Mouse (Mus musculus): Measurements from ENCODE around the gene 4833427G06Rik. TPM values are rescaled to one million over a fixed set of nuclear protein-coding genes. Genes with fewer than 3 reads are reported as not detected.

The 4833427G06Rik gene
- polyA plus RNA-seq, 2 experiments: not detected

GRCm38 (mm10) chr9:51136985-51137384 is 35.1 kb upstream of the 4833427G06Rik start:
- H3K9me3 ChIP-seq (ENCODE audit: control insufficient read depth, low read length): no peaks in the 10 kb centered on the region
- ATAC-seq (ENCODE audit: insufficient read depth): 0 out of 2 replicates have a peak, but pooled peaks have one; percentile 59
- H3K4me3 ChIP-seq (ENCODE audit: insufficient read depth in 1 of 2, low read depth in 2 of 2, low read length in 2 of 2): no peak overlapping the region
- no peak overlapping the region for H3K27ac ChIP-seq
- no peak overlapping the region for H3K4me2 ChIP-seq (ENCODE audit: low read depth)
- 34% methylated on average over 3 of the region's 3 CpGs for whole genome bisulfite sequencing (ENCODE audit: insufficient replicate concordance)
- no peak overlapping the region for H3K9ac ChIP-seq (replicated peaks)
- TF ChIP-seq EP300 (IDR thresholded peaks at IDR 0.05; ENCODE audit: low read depth): no peak
- peak; percentile 80 for TF ChIP-seq CTCF (IDR thresholded peaks at IDR 0.05; ENCODE audit: low read depth)
- H3K36me3 ChIP-seq (replicated peaks; ENCODE audit: control insufficient read depth, insufficient read depth, low read depth): no peaks in the 10 kb centered on the region
- H3K4me1 ChIP-seq (replicated peaks; ENCODE audit: control insufficient read depth in 2 of 2, insufficient read depth in 2 of 2, low read length in 1 of 2): peaks cover 7 to 9% of the 10 kb centered on the region in 2 experiments
- DNase-seq (ENCODE audit: low read depth in 3 of 3, low spot score in 3 of 3): peak in 1 of 3 experiments; percentile 9
- no peaks in the 10 kb centered on the region for H3K27me3 ChIP-seq (ENCODE audit: control insufficient read depth, insufficient read depth, low read length)

GRCm38 (mm10) chr9:51114767-51115166 is 12.9 kb upstream of the 4833427G06Rik start:
- ATAC-seq (ENCODE audit: insufficient read depth) (no peak), DNase-seq (ENCODE audit: low read depth in 3 of 3, low spot score in 3 of 3) (no peak)
- Histone ChIP-seq H3K4me1 (replicated peaks; ENCODE audit: control insufficient read depth in 2 of 2, insufficient read depth in 2 of 2, low read length in 1 of 2) (no peaks in the 10 kb centered on the region), H3K27me3 (ENCODE audit: control insufficient read depth, insufficient read depth, low read length) (no peaks in the 10 kb centered on the region), H3K36me3 (replicated peaks; ENCODE audit: control insufficient read depth, insufficient read depth, low read depth) (no peaks in the 10 kb centered on the region), H3K9me3 (ENCODE audit: control insufficient read depth, low read length) (no peaks in the 10 kb centered on the region), H3K4me2 (ENCODE audit: low read depth) (no peak overlapping the region), H3K9ac (replicated peaks) (no peak overlapping the region), H3K4me3 (ENCODE audit: insufficient read depth in 1 of 2, low read depth in 2 of 2, low read length in 2 of 2) (no peak overlapping the region), H3K27ac (no peak overlapping the region)
- 38% methylated on average over 4 of the region's 4 CpGs for WGBS (ENCODE audit: insufficient replicate concordance)
- TF ChIP-seq EP300 (IDR thresholded peaks at IDR 0.05; ENCODE audit: low read depth) (no peak), CTCF (IDR thresholded peaks at IDR 0.05; ENCODE audit: low read depth) (no peak)

GRCm38 (mm10) chr9:51105751-51106150 is 3.9 kb upstream of the 4833427G06Rik start:
- Histone ChIP-seq H3K4me3 (ENCODE audit: insufficient read depth in 1 of 2, low read depth in 2 of 2, low read length in 2 of 2) (no peak overlapping the region), H3K27ac (no peak overlapping the region), H3K9me3 (ENCODE audit: control insufficient read depth, low read length) (no peaks in the 10 kb centered on the region), H3K9ac (replicated peaks) (no peak overlapping the region), H3K4me2 (ENCODE audit: low read depth) (no peak overlapping the region), H3K27me3 (ENCODE audit: control insufficient read depth, insufficient read depth, low read length) (peaks cover 44% of the 10 kb centered on the region), H3K4me1 (replicated peaks; ENCODE audit: control insufficient read depth in 2 of 2, insufficient read depth in 2 of 2, low read length in 1 of 2) (no peaks in the 10 kb centered on the region), H3K36me3 (replicated peaks; ENCODE audit: control insufficient read depth, insufficient read depth, low read depth) (no peaks in the 10 kb centered on the region)
- ATAC-seq (ENCODE audit: insufficient read depth): no peak
- 35% methylated on average over 2 of the region's 2 CpGs for WGBS (ENCODE audit: insufficient replicate concordance)
- no peak for TF ChIP-seq EP300 (IDR thresholded peaks at IDR 0.05; ENCODE audit: low read depth)
- TF ChIP-seq CTCF (IDR thresholded peaks at IDR 0.05; ENCODE audit: low read depth): no peak
- DNase-seq (ENCODE audit: low read depth in 3 of 3, low spot score in 3 of 3): no peak

- Histone ChIP-seq H3K4me3 (ENCODE audit: insufficient read depth in 1 of 2, low read depth in 2 of 2, low read length in 2 of 2) (peak overlapping the region in 1 of 2 experiments; percentile 39; a peak in 2 of 4 replicates), H3K9me3 (ENCODE audit: control insufficient read depth, low read length) (no peaks in the 10 kb centered on the region), H3K4me1 (replicated peaks; ENCODE audit: control insufficient read depth in 2 of 2, insufficient read depth in 2 of 2, low read length in 1 of 2) (no peaks in the 10 kb centered on the region), H3K36me3 (replicated peaks; ENCODE audit: control insufficient read depth, insufficient read depth, low read depth) (no peaks in the 10 kb centered on the region), H3K27me3 (ENCODE audit: control insufficient read depth, insufficient read depth, low read length) (peaks cover 48% of the 10 kb centered on the region), H3K27ac (no peak overlapping the region), H3K9ac (replicated peaks) (no peak overlapping the region), H3K4me2 (ENCODE audit: low read depth) (peak overlapping the region; percentile 57)
- no peak for DNase-seq (ENCODE audit: low read depth in 3 of 3, low spot score in 3 of 3)
- no peak for TF ChIP-seq CTCF (IDR thresholded peaks at IDR 0.05; ENCODE audit: low read depth)
- no peak for TF ChIP-seq EP300 (IDR thresholded peaks at IDR 0.05; ENCODE audit: low read depth)
- no peak for ATAC-seq (ENCODE audit: insufficient read depth)
- WGBS (ENCODE audit: insufficient replicate concordance): 12% methylated on average over 30 of the region's 30 CpGs
Observed at GRCm38 (mm10) chr9:51103808-51104514, 2.1 kb upstream of the 4833427G06Rik start.

- no peak overlapping the region for H3K9ac ChIP-seq (replicated peaks)
Observed at GRCm38 (mm10) chr9:51102963-51103807, 1.3 kb upstream of the 4833427G06Rik start.

More at GRCm38 (mm10) chr9:51102963-51103807, 1.3 kb upstream of the 4833427G06Rik start:
- Histone ChIP-seq H3K27ac (no peak overlapping the region), H3K36me3 (replicated peaks; ENCODE audit: control insufficient read depth, insufficient read depth, low read depth) (no peaks in the 10 kb centered on the region), H3K4me3 (ENCODE audit: insufficient read depth in 1 of 2, low read depth in 2 of 2, low read length in 2 of 2) (peak overlapping the region in 1 of 2 experiments; percentile 39; a peak in 2 of 4 replicates), H3K27me3 (ENCODE audit: control insufficient read depth, insufficient read depth, low read length) (peaks cover 48% of the 10 kb centered on the region), H3K4me1 (replicated peaks; ENCODE audit: control insufficient read depth in 2 of 2, insufficient read depth in 2 of 2, low read length in 1 of 2) (no peaks in the 10 kb centered on the region), H3K4me2 (ENCODE audit: low read depth) (peak overlapping the region; percentile 57), H3K9me3 (ENCODE audit: control insufficient read depth, low read length) (no peaks in the 10 kb centered on the region)
- no peak for ATAC-seq (ENCODE audit: insufficient read depth)
- 2% methylated on average over 44 of the region's 44 CpGs for WGBS (ENCODE audit: insufficient replicate concordance)
- no peak for DNase-seq (ENCODE audit: low read depth in 3 of 3, low spot score in 3 of 3)
- TF ChIP-seq EP300 (IDR thresholded peaks at IDR 0.05; ENCODE audit: low read depth) (no peak), CTCF (IDR thresholded peaks at IDR 0.05; ENCODE audit: low read depth) (no peak)

Measured in liver, embryonic 14.5 days (tissue).